Mouse (Mus musculus) left cerebral cortex, adult 11 months (tissue): ENCODE data around the gene Cdc25a.

Source experiments
- DNase-seq: peaks from one replicate; pipeline ENCODE4 v3.0.0; 2022; ENCODE audit warnings: low spot score

Gene Cdc25a

GRCm38 (mm10) chr9:109894413-109895090 is 19.2 kb downstream of the Cdc25a start:
- DNase-seq: peak; percentile 59

- no peak for DNase-seq
These were observed 20.2 kb downstream of the Cdc25a start for GRCm38 (mm10) chr9:109895593-109895992.

GRCm38 (mm10) chr9:109896253-109897150 is 21.1 kb downstream of the Cdc25a start:
- DNase-seq: no peak

DNA sequence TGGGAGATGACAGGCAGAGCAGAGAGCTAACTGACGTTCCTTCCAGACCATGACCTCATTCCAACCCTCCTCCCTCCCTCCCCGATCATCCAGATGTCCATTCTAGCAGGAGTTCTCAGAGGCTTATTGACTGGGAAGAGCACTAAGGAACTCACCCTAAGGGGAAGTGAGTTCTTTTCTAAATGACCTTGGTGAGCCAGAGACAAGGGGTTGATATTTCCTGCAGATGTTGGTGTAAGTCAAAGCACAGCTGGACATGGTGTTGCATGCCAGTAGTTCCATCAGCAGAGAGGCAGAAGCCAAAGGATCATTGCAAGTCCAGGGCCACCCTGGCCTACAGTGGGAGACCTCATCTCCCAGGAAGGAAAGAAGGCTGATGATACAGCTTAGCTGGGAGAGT is 22.6 kb downstream of the Cdc25a start:
- no peak for DNase-seq

DNA sequence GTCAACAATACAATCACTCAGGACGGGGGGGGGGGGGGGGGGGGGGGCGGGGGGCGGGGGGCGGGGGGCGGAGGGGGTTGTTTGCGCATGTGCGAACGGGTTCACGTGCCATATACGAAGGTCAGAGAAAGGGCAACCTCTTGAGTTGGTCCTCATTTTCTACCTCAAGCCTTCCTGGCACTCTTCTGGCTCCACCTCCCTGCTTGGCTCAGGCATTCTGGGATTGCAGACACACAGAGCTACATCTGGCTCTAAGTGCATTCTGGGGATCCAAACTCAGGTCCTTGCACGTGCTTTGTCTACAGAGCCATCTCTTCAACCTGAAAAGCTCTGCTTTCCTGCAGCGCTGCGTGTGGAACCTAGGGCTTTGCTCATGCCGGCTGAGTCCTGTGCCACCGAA is 24.0 kb downstream of the Cdc25a start:
- no peak for DNase-seq

DNA sequence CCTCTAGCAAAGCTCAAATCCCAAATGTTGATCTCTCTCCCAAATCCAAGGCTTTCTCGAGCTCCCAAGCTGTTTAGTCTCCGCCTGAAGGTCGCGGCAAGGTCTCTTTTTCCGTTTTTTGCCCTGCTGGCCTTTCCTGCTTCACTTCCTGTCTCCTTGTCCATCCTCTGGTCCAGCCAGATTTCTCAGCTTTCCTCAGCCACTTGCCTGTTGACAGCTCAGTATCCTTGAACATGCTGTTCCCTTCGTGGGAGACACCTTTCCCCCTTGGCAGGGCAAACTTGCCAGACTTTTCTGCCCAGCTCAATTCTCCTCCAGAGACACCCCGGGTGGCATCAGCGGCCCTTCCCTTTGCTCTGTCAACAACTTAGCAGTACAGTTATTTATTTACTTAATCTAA is 24.4 kb downstream of the Cdc25a start:
- no peak for DNase-seq

DNA sequence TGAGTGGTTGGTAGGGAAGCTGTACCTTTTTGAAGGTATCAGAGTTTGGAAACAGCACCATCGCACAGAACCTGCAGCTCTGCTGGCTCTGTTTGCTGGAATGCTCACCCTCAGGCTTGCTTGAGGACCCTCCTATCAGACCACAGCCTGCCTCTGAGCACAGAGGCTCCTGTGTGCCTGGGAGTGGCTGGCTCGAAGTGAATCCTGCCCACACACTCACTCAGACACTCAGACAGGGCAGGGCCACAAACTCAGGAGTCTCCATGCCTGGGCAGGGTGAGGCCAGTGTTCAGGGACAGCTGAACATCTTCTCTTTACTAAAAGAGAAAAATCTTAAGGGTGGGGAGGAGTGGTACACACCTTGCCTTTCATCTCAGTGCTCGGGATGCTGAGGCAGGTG is 25.2 kb downstream of the Cdc25a start:
- no peak for DNase-seq

DNA sequence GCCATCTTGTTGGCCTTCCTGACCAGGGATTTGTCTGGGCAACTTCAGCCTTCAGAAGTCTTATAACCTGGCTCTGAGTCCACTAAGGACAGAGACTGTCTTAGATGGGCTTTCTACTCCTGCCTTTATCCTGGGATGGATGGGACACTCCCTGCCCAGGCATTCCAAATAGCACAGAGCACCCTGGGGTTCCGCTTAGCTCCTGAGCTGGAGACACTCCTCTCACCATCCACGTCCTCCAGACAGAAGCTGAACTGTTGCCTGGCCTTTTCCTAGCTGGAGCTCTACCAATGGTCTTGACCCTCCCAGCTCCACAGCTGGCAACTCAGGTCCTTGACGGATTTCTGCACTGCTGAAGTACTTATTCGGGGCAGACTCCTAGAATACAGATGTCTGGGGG is 26.9 kb downstream of the Cdc25a start:
- DNase-seq: no peak

- no peak for DNase-seq
These were observed 27.4 kb downstream of the Cdc25a start for GRCm38 (mm10) chr9:109902740-109903139.

GRCm38 (mm10) chr9:109907300-109907699 is 31.9 kb downstream of the Cdc25a start:
- no peak for DNase-seq

DNA sequence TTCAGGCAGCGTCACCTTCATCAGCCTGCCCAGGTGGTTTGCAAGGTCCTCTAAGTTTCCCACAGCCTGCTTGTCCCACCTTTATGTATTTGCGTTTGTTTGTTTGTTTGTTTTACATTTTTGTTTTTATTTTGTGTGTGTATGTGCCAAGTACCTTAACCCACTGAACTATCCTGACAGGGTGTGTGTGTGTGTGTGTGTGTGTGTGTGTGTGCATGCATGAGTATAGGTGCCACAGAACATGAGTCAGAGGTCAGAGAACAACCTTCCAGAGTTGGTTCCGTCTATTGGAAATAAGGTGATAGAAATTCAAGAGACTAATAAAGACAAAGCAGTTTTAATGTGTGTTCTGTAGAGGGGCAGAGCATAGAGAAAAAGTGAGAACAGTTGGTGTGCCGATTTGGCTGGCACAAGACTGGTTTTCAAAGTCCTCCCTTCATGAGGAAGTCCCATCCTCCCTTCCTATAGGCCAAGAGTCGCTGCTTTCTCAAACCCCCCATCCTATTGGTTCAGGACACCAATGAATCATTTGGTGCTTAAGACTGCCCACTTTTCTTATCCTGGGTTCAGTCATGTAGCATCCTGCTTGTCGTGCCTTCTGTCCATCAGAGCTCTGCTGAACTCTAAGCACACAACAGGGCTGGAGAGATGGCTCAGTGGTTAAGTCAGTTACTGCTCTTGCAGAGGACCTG is 32.5 kb downstream of the Cdc25a start:
- DNase-seq: no peak

DNA sequence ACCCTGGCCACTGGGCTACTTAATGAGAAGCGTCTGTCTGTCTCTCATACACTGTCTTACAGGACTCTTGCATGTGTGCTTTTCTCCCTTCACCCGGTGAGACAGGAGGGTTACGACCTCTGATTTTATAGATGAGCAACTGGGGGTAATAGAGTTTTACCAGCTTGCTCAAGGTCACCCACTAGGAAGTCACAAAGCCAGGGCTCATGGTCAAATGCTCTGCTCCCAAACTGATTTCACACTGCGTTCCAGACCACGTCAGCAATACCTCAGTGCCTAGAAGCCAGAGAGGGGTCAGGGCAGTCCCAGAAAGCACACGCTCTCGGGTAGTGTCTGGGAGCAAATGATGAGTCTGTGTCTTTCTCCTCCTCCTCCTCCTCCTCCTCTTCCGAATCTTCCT is 33.7 kb downstream of the Cdc25a start:
- DNase-seq: no peak

GRCm38 (mm10) chr9:109909926-109910325 is 34.5 kb downstream of the Cdc25a start:
- no peak for DNase-seq

DNA sequence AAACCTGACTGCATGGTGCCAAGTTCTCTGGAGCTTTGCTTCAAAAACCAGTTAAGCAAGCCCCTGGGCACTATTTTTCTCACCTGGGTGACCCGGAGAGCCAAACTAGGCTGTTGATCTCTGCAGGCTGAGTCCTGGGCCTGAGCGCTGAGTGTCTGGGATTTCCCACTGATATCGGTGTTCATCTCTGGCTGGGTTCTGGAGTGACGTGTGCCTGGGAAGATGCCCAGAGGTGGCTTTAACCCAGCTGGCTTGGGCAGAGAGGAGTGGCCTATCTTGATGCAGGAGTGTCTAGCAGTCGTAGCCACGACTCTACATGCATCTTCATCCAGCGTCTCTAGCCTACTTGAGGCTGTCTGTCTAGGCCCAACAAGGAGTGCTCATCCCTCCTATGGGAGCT is 36.4 kb downstream of the Cdc25a start:
- no peak for DNase-seq

GRCm38 (mm10) chr9:109914269-109914926 is 39.0 kb downstream of the Cdc25a start:
- DNase-seq: no peak

GRCm38 (mm10) chr9:109917931-109918330 is 42.6 kb downstream of the Cdc25a start:
- DNase-seq: no peak

DNA sequence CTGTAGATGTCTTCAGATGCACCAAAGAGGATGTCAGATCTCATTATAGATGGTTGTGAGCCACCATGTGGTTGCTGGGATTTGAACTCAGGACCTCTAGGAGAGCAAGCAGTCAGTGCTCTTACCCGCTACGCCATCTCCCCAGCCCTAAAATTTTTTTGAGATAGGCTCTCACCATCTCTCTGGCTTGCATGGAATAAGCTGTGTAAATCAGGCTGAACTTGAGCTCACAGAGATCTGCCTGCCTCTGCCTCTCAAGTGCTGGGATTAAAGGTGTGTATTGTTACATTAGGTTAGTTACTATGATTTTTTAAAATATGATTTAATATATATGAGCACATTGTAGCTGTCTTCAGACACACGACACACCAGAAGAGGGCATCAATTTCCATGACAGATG is 53.8 kb downstream of the Cdc25a start:
- no peak for DNase-seq

DNA sequence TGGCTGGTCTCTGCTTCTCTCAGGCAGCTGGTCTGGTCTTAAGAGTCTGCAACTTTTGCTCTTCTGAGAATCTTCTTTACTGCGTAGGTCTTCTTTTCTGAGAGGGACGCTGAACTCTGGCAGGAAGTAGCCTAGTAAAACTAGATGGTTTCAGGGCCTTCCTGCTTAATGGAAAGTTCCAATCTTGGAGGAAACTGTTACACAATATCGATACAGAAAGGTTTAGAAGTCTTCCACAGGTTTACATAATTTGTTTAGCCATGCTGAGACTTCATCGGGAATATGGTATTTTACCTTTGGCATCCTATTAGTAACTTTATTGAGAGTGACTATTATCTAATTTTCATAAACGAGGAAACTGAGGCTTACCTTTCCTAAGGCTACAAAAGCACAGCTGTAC is 54.7 kb downstream of the Cdc25a start:
- no peak for DNase-seq

GRCm38 (mm10) chr9:109930752-109931151 is 55.4 kb downstream of the Cdc25a start:
- DNase-seq: no peak

GRCm38 (mm10) chr9:109931257-109932171 is 56.1 kb downstream of the Cdc25a start, which contains the start of gene Map4:
Gene Map4 (plus strand): TSS chr9:109931460.
- peak; percentile 97 for DNase-seq

GRCm38 (mm10) chr9:109932361-109932755 is 57.0 kb downstream of the Cdc25a start:
- DNase-seq: no peak
